Mouse (Mus musculus): ENCODE measurements around the gene Rbm14.

- TF ChIP-seq MAFK (IDR thresholded peaks at IDR 0.05; ENCODE audit: insufficient read depth, low read depth, low read length) (no peak), ZC3H11A (IDR thresholded peaks at IDR 0.05; ENCODE audit: borderline replicate concordance, low read depth, low read length) (peak; percentile 86), HCFC1 (IDR thresholded peaks at IDR 0.05; ENCODE audit: borderline replicate concordance, insufficient read depth, low read length) (no peak), CHD2 (IDR thresholded peaks at IDR 0.05; ENCODE audit: low read depth, low read length) (no peak), ZNF384 (IDR thresholded peaks at IDR 0.05; ENCODE audit: low read depth, low read length) (no peak)
Observed at GRCm38 (mm10) chr19:4755565-4756192, 55.8 kb downstream of the Rbm14 start.
